Mouse (Mus musculus) C2C12 (cell line): ENCODE data around the gene Pon3. TPM values are rescaled to one million over a fixed set of nuclear protein-coding genes. Genes with fewer than 3 reads are reported as not detected.

Experiments used
- H3K27me3 ChIP-seq: one replicate; pipeline ENCODE4 v1.6.1; 2011; ENCODE audit not compliant: control insufficient read depth, insufficient read depth, insufficient read length
- H3K36me3 ChIP-seq: one replicate; pipeline ENCODE4 v1.6.1; 2011; ENCODE audit not compliant: control insufficient read depth, insufficient read depth
- H3K4me3 ChIP-seq: one replicate; pipeline ENCODE4 v1.5.1; 2011; ENCODE audit warnings: mild to moderate bottlenecking, control low read depth; ENCODE audit not compliant: poor library complexity, insufficient read depth, severe bottlenecking
- H3K79me2 ChIP-seq: one replicate; pipeline ENCODE4 v1.6.1; 2011; ENCODE audit not compliant: control insufficient read depth, insufficient read depth
- H3K79me3 ChIP-seq: one replicate; pipeline ENCODE4 v1.6.1; 2011; ENCODE audit warnings: low read depth, control low read depth
- H3ac ChIP-seq: one replicate; pipeline ENCODE3; 2011; ENCODE audit warnings: low read depth; ENCODE audit not compliant: control insufficient read depth, insufficient read length
- CEBPB ChIP-seq: IDR thresholded peaks from one replicate; pipeline ENCODE4 v1.6.1; 2011; ENCODE audit warnings: low read depth, mild to moderate bottlenecking, control low read depth, moderate library complexity
- CTCF ChIP-seq: IDR thresholded peaks from one replicate; pipeline ENCODE4 v1.5.1; 2011; ENCODE audit not compliant: control insufficient read depth, insufficient read depth, insufficient read length
- FOSL1 ChIP-seq: IDR thresholded peaks from one replicate; pipeline ENCODE4 v1.8.0; 2011; ENCODE audit warnings: mild to moderate bottlenecking, low read length; ENCODE audit not compliant: poor library complexity, insufficient read depth, severe bottlenecking
- MAX ChIP-seq: IDR thresholded peaks from one replicate; pipeline ENCODE4 v1.6.1; 2011; ENCODE audit warnings: mild to moderate bottlenecking, control low read depth
- MYOD1 ChIP-seq: IDR thresholded peaks from one replicate; pipeline ENCODE4 v1.6.1; 2011; ENCODE audit warnings: low read depth; ENCODE audit not compliant: control insufficient read depth, insufficient read length
- MYOG ChIP-seq: IDR thresholded peaks from one replicate; pipeline ENCODE4 v1.6.1; 2011; ENCODE audit not compliant: control insufficient read depth, insufficient read length; ENCODE audit errors: extremely low read depth
- USF1 ChIP-seq: IDR thresholded peaks from one replicate; pipeline ENCODE4 v1.6.1; 2011; ENCODE audit warnings: low read depth, mild to moderate bottlenecking, control low read depth, moderate library complexity
- polyA plus RNA-seq: library from polyadenylated mRNA; unstranded; fragments of >200 nt; fragmentation: generic; extraction: Trizol; gene quantifications from one replicate; pipeline ENCODE4 v1.2.1, GENCODE M21; 2012; ENCODE audit warnings: missing spikeins

The Pon3 gene
- polyA plus RNA-seq, 1 experiment = 0.78 TPM

DNA sequence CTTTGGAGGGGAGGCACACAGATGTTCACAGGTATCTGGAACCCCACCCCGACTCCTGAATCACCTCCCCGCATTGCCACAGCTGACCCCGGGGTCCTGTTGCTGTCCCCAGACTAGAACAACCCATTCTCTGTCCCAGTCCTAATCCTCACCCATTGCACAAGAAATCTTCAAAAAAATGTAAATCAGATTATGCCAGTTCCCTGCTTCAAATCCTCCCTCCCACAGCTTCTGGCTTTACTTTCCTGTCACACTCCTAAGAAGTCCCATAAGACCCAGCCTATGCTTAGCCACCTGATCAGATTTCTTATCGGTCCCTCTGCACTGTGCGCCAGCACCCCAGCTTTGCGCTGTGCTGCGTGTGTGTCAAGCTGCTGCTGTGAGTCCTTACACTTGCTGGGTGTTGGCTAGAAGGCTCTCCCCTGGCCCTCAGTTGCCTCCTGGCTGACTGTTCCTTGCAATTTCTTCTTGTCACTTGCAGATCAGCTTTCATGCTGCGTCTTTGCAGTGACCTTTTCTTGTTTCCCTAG is 56.6 kb downstream of the Pon3 start:
- H3K79me2 ChIP-seq = no peaks in the 10 kb centered on the region
- no peak overlapping the region for H3ac ChIP-seq
- H3K36me3 ChIP-seq = no peaks in the 10 kb centered on the region
- peaks cover 4% of the 10 kb centered on the region for H3K27me3 ChIP-seq
- no peaks in the 10 kb centered on the region for H3K79me3 ChIP-seq
- no peak for TF ChIP-seq USF1
- TF ChIP-seq FOSL1 = no peak
- TF ChIP-seq MYOD1 = no peak
- no peak for TF ChIP-seq CTCF
- no peak for TF ChIP-seq MAX
- TF ChIP-seq CEBPB = no peak
- no peak for TF ChIP-seq MYOG
- no peak overlapping the region for H3K4me3 ChIP-seq

DNA sequence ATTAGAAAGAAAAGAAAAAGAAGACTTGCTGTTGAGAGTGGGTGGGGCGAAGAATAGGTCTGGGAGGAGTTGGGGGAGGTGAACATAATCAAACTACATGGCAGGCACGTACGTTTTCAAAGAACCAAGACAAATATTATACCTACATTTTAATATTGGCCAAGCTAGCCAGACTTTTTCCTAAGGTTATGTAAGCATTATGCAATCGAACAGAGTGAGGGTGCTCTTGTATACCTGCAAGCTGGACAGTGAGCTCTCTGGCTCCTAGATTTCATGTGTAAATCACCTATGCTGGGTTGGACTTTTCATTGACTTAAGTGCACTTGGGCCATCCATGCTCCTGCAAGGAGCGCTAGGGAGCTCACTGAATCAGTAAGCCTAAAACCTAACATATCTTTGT is 57.5 kb downstream of the Pon3 start:
- TF ChIP-seq CTCF (no peak), MYOG (no peak), MAX (no peak), MYOD1 (no peak), FOSL1 (no peak), USF1 (no peak), CEBPB (no peak)
- no peak overlapping the region for H3K4me3 ChIP-seq
- no peaks in the 10 kb centered on the region for H3K79me2 ChIP-seq
- no peaks in the 10 kb centered on the region for H3K79me3 ChIP-seq
- H3K36me3 ChIP-seq = no peaks in the 10 kb centered on the region
- no peak overlapping the region for H3ac ChIP-seq
- H3K27me3 ChIP-seq = peaks cover 4% of the 10 kb centered on the region

DNA sequence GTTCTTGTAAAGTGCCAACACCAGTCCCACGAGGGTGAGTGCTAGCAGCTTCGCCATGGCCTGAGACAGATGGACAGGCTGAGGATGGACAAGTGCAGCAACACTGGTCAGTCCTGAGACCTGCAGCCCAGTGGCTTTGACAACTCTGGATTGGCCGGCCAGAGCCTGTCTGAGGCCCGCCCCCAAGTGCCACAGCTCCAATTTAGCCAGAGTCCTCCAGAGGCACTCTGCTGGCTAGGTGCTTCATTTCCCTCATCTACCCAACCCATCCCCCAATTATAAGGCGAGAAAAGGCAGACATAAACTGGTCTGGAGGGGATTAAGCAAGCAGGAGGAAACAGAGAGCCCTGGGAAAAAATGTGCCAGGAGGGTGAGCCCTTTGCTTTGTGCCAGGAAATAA is 62.4 kb downstream of the Pon3 start, which contains the start of gene Pon1:
Gene Pon1 (minus strand): TSS at position 254 of the 400 bp plus-strand sequence.
- Histone ChIP-seq H3K27me3 (no peaks in the 10 kb centered on the region), H3K79me2 (no peaks in the 10 kb centered on the region), H3ac (no peak within 1 kb of the TSS), H3K36me3 (no peaks in the 10 kb centered on the region), H3K4me3 (no peak within 1 kb of the TSS), H3K79me3 (no peaks in the 10 kb centered on the region)
- no peak for TF ChIP-seq MYOD1
- no peak for TF ChIP-seq USF1
- no peak for TF ChIP-seq MAX
- TF ChIP-seq MYOG = no peak
- TF ChIP-seq CTCF = no peak
- TF ChIP-seq FOSL1 = no peak
- no peak for TF ChIP-seq CEBPB

DNA sequence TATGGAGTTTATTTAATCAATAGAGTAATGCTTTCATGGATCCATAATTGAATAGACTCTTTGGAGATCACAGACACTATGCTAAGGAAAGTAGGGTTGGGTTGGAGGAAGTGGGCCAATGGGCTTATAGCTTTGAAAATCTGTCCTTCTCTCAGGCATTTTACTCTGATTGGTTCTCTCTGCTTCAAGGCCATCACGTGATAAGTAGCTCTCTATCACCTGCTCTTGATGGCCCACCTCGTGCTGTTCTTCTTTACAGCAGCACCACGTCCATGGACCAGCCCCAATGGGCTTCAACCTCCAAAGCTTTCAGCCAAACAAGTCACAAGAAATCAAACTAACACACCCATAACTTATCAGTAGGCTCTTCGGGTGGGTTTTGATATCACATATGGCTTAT is 65.3 kb downstream of the Pon3 start:
- Histone ChIP-seq H3K79me3 (no peaks in the 10 kb centered on the region), H3ac (no peak overlapping the region), H3K79me2 (no peaks in the 10 kb centered on the region), H3K4me3 (no peak overlapping the region), H3K36me3 (no peaks in the 10 kb centered on the region), H3K27me3 (no peaks in the 10 kb centered on the region)
- TF ChIP-seq MAX = no peak
- TF ChIP-seq FOSL1 = no peak
- no peak for TF ChIP-seq CEBPB
- no peak for TF ChIP-seq CTCF
- TF ChIP-seq MYOG = no peak
- TF ChIP-seq MYOD1 = no peak
- no peak for TF ChIP-seq USF1

DNA sequence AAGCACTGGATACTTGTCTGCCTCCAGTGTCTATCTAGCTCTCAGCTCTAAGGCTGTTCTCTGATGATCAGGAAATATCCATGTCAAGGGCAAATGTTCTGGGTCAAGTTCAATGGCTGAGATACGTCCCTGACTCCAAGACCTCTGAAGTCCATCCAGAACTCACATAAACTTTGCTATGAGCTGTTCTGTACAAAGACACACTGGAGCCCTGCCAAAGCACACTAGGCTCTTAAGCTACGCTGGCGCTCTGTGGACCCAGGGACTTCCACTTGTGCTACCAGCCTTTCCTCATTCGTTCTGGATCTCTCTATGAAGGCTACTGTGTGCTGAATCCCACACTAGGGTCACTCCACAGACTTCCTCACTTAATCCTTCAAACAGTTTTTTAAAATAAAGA is 66.6 kb downstream of the Pon3 start:
- H3K79me2 ChIP-seq = no peaks in the 10 kb centered on the region
- H3ac ChIP-seq = no peak overlapping the region
- no peak for TF ChIP-seq CTCF
- no peaks in the 10 kb centered on the region for H3K36me3 ChIP-seq
- no peak overlapping the region for H3K4me3 ChIP-seq
- H3K27me3 ChIP-seq = no peaks in the 10 kb centered on the region
- H3K79me3 ChIP-seq = no peaks in the 10 kb centered on the region

DNA sequence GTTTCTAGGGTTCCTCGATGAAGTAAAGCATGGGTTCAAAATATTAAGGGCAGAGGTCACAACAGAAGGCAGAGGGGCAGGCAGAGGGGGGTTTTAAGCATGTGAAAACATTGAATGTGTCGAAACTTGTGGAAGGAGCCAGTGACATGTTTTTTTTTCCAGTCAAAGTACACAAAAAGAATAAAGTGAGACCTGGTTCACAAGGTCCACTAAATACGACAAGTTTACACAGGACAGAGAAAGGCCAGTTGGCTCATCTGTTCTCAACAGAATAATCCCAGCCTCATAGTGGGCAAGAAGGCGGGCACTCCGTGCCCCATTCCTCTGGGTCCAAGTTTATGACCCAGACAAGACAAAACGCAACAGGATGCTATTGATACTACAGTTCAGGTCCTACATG is 67.1 kb downstream of the Pon3 start:
- Histone ChIP-seq H3K4me3 (no peak overlapping the region), H3K79me3 (no peaks in the 10 kb centered on the region), H3K27me3 (no peaks in the 10 kb centered on the region), H3ac (no peak overlapping the region), H3K79me2 (no peaks in the 10 kb centered on the region), H3K36me3 (no peaks in the 10 kb centered on the region)
- TF ChIP-seq CTCF = no peak
- TF ChIP-seq MYOD1 = no peak
- no peak for TF ChIP-seq USF1
- TF ChIP-seq MAX = no peak
- TF ChIP-seq FOSL1 = no peak
- no peak for TF ChIP-seq MYOG
- no peak for TF ChIP-seq CEBPB
